Mouse (Mus musculus) midbrain, embryonic 16.5 days (tissue): ENCODE data around the gene Prr23a3. TPM values are rescaled to one million over a fixed set of nuclear protein-coding genes. Genes with fewer than 3 reads are reported as not detected.
A peak's percentile ranks its signal among the peaks of the same experiment; 100 is the strongest.

ENCODE experiments used
- ATAC-seq: fragments of 200-750 bp; cut with Nextera tagmentation; 2 replicates; pipeline ENCODE4 v1.8.0; 2017; ENCODE audit warnings: moderate TSS enrichment
- H3K27ac ChIP-seq: fragments of 300-500 bp; sonication (generic); 2 replicates; pipeline ENCODE4 v1.5.1; 2014; ENCODE audit warnings: mild to moderate bottlenecking, low read length, mixed read lengths
- H3K27me3 ChIP-seq: fragments of 300-500 bp; sonication (generic); 2 replicates; pipeline ENCODE4 v1.6.1; 2014; ENCODE audit warnings: low read depth, low read length, mixed read lengths; ENCODE audit not compliant: control insufficient read depth, insufficient read depth
- H3K36me3 ChIP-seq: fragments of 300-500 bp; sonication (generic); 2 replicates; pipeline ENCODE4 v1.6.1; 2014; ENCODE audit warnings: mild to moderate bottlenecking, low read length, moderate library complexity, mixed read lengths; ENCODE audit not compliant: control insufficient read depth, insufficient read depth
- H3K4me1 ChIP-seq: fragments of 300-500 bp; sonication (generic); 2 replicates; pipeline ENCODE4 v1.6.1; 2014; ENCODE audit warnings: mild to moderate bottlenecking, low read length, mixed read lengths; ENCODE audit not compliant: control insufficient read depth, insufficient read depth
- H3K4me2 ChIP-seq: fragments of 300-500 bp; sonication (generic); 2 replicates; pipeline ENCODE4 v1.6.1; 2014; ENCODE audit warnings: mild to moderate bottlenecking, low read length, mixed read lengths
- H3K4me3 ChIP-seq: fragments of 300-500 bp; sonication (generic); 2 replicates; pipeline ENCODE4 v1.5.1; 2014; ENCODE audit warnings: low read depth, mild to moderate bottlenecking, low read length, moderate library complexity, mixed read lengths
- H3K9ac ChIP-seq: fragments of 300-500 bp; sonication (generic); 2 replicates; pipeline ENCODE4 v1.6.1; 2014; ENCODE audit warnings: low read depth, low read length, mixed read lengths
- H3K9me3 ChIP-seq: fragments of 300-500 bp; sonication (generic); replicated peaks from 2 replicates; pipeline ENCODE4 v1.6.1; 2014; ENCODE audit warnings: mild to moderate bottlenecking, low read length, mixed read lengths; ENCODE audit not compliant: control insufficient read depth, poor library complexity, severe bottlenecking
- WGBS: fragments of 180-500 bp; shearing (Covaris S2); extraction: QIAGEN DNeasy Blood & Tissue Kit; methylation state at CpG from one replicate; pipeline ENCODE4 v1.1.7; 2014; 5-methylcytosine and 5-hydroxymethylcytosine counted together
- polyA plus RNA-seq: library from polyadenylated mRNA; unstranded; fragments of >200 nt; fragmentation: Nextera tagmentation; extraction: Ambion mirVana; gene quantifications from 2 replicates; pipeline ENCODE4 v1.2.1, GENCODE M21; 2015

Gene Prr23a3
- polyA plus RNA-seq, 1 experiment from 2014 or later, result not detected

DNA sequence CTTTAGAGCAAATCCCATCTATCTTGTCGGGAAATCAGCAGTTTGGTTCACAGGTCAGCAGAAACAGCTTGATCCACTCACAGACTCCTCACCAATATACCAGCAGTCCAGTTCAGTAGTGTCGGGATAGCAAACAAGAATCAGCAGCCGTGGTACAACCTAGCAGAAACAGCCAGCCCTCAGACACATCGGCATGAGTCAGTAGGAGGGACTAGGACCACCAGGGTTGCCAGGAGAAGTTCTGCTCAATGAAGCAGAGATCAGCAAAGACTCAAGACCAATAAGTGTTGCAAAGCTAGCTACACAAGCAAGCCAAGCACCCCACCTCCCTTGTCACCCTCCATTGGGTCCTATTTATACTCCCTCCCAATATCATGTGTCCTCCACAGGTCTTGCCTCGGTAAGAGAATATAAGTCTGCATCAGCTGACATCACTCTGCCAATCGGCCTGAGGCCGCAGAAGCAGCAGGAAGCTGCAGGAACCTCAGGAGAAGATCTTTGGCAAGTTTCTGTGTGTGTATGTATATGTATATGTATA is 27.0 kb upstream of the Prr23a3 start:
- H3K27me3 ChIP-seq, result no peaks in the 10 kb centered on the region
- H3K4me3 ChIP-seq, result no peak overlapping the region
- H3K36me3 ChIP-seq, result no peaks in the 10 kb centered on the region
- no peak overlapping the region for H3K4me2 ChIP-seq
- H3K4me1 ChIP-seq, result no peaks in the 10 kb centered on the region
- H3K9ac ChIP-seq, result no peak overlapping the region
- H3K9me3 ChIP-seq, result peaks cover 4% of the 10 kb centered on the region; the same call in 1 of the 2 replicates
- no peak overlapping the region for H3K27ac ChIP-seq
- 85% methylated on average over 7 of the region's 7 CpGs for WGBS
- ATAC-seq, result no peak

DNA sequence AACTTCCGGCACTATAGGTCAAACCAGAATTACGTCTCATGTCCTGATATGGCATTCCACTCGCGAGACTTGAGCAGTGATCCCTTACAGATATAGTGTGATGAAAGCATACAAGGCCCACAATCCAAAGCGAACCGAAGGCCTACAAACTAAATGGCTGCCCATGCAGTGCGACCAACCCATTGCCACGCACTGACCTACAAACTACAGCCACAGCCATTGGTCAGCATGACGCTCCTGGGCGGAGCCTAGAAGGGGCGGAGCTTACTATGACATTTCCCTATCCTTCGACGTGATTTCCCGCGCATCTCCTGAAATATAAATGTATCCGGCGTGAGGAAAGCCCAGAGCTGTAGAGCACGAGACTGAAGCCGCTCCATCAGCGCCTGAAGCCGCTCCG is 22.4 kb upstream of the Prr23a3 start, which contains the start of gene Prr23a1:
Gene Prr23a1, plus strand, starts transcription at position 387 of the 400 bp plus-strand sequence.
- peaks cover 4% of the 10 kb centered on the region; the same call in 1 of the 2 replicates for H3K9me3 ChIP-seq
- H3K4me2 ChIP-seq, result peak within 1 kb of the TSS; percentile 25; the same call in 1 of the 2 replicates
- H3K36me3 ChIP-seq, result no peaks in the 10 kb centered on the region
- H3K9ac ChIP-seq, result no peak within 1 kb of the TSS
- no peak for ATAC-seq
- no peaks in the 10 kb centered on the region for H3K27me3 ChIP-seq
- no peaks in the 10 kb centered on the region for H3K4me1 ChIP-seq
- 55% methylated on average over 22 of the region's 22 CpGs for WGBS
- no peak within 1 kb of the TSS for H3K27ac ChIP-seq
- H3K4me3 ChIP-seq, result peak within 1 kb of the TSS; percentile 6; the same call in 1 of the 2 replicates

GRCm38 (mm10) chr9:98856210-98856609 is 8.4 kb upstream of the Prr23a3 start, which contains the start of gene Prr23a2:
Gene Prr23a2, plus strand, starts transcription at chr9:98856494.
- H3K9me3 ChIP-seq, result no peaks in the 10 kb centered on the region
- H3K36me3 ChIP-seq, result no peaks in the 10 kb centered on the region
- no peak within 1 kb of the TSS for H3K9ac ChIP-seq
- no peak for ATAC-seq
- no peaks in the 10 kb centered on the region for H3K27me3 ChIP-seq
- H3K4me2 ChIP-seq, result no peak within 1 kb of the TSS
- no peak within 1 kb of the TSS for H3K27ac ChIP-seq
- H3K4me3 ChIP-seq, result no peak within 1 kb of the TSS
- H3K4me1 ChIP-seq, result no peaks in the 10 kb centered on the region
- WGBS, result 81% methylated on average over 18 of the region's 18 CpGs

DNA sequence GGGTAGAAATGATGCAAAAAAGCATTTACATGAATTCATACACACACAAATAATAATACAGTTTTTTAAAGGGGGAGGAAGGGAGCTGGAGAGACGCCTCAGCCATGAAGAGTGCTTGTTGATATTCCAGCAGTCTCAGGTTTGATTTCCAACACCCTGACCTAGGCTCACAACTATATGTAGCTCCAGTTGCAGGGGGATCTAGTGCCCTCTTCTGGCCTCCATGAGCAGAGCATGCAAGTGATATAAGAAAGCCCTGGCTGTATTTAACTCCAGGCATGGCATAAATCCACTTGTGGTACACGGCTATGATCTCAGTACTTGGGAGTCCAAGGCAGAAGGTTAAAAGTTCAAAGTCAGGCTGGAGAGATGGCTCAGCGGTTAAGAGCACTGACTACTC is 1.1 kb upstream of the Prr23a3 start:
- 70% methylated on average over 3 of the region's 3 CpGs for WGBS
- Histone ChIP-seq H3K9ac (no peak overlapping the region), H3K27ac (no peak overlapping the region), H3K9me3 (no peaks in the 10 kb centered on the region), H3K4me3 (no peak overlapping the region), H3K27me3 (no peaks in the 10 kb centered on the region), H3K36me3 (no peaks in the 10 kb centered on the region), H3K4me2 (no peak overlapping the region), H3K4me1 (no peaks in the 10 kb centered on the region)
- ATAC-seq, result no peak

DNA sequence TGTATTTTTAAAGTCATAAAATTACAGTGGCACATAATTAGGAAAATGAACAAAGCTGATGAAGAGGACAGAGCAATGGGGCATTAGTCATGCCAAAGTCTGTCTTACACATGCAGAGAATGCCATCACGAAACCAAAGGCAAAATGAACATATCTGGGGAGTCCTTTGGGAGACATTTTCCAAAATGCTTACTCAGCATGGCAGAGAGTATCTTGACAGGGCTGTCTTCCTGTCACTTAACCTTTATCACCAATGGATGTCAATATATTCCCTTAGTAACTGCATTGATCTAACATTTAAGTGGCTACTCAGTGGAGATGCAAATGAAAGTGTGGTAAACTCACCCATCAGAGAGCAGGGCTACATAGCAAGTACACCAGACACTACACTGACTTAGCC is 36.9 kb downstream of the Prr23a3 start:
- Histone ChIP-seq H3K9ac (no peak overlapping the region), H3K36me3 (no peaks in the 10 kb centered on the region), H3K27ac (no peak overlapping the region), H3K9me3 (peaks cover 5% of the 10 kb centered on the region; the same call in 1 of the 2 replicates), H3K27me3 (no peaks in the 10 kb centered on the region), H3K4me1 (no peaks in the 10 kb centered on the region), H3K4me3 (no peak overlapping the region), H3K4me2 (no peak overlapping the region)
- 82% methylated on average over 1 of the region's 1 CpGs for WGBS
- no peak for ATAC-seq

DNA sequence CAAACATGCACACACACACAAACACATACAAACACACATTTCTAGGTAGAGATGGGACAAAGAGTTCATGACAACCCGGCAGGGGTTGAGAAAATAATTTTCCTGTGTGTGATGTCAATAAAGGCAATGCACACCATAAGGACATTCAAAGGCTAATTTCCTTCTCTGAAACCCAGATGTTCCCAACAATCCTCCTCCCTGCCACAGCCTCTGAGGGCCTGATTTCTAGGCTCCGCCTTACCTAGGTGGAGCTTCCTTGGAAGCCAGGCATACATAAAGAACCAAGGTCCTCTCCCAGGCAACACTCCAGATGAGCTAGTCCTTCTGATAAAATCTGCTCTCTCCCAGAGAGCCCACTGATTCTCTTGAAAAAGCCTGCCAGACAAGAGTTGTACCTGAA is 38.3 kb downstream of the Prr23a3 start, which contains the start of gene 7420426K07Rik:
Gene 7420426K07Rik, plus strand, starts transcription at position 301 of the 400 bp plus-strand sequence.
- H3K4me2 ChIP-seq, result no peak within 1 kb of the TSS
- H3K27ac ChIP-seq, result no peak within 1 kb of the TSS
- ATAC-seq, result no peak
- no peaks in the 10 kb centered on the region for H3K9me3 ChIP-seq
- H3K4me3 ChIP-seq, result no peak within 1 kb of the TSS
- H3K27me3 ChIP-seq, result no peaks in the 10 kb centered on the region
- no peaks in the 10 kb centered on the region for H3K4me1 ChIP-seq
- H3K9ac ChIP-seq, result no peak within 1 kb of the TSS
- H3K36me3 ChIP-seq, result no peaks in the 10 kb centered on the region
- 92% methylated on average over 2 of the region's 2 CpGs for WGBS

Other genes with a start within 250 kb of the Prr23a3 start
- 0.32 TPM in 1 of 2 replicates, not detected in the other for gene Prr23a1, start 22.3 kb upstream of the Prr23a3 start, polyA plus RNA-seq
- not detected in 2 replicates for gene Prr23a2, start 8.3 kb upstream of the Prr23a3 start, polyA plus RNA-seq
- gene 7420426K07Rik, start 38.4 kb downstream of the Prr23a3 start, polyA plus RNA-seq, result not detected in 2 replicates
- 0.49 and 0.52 TPM in 2 replicates for gene Foxl2, start 90.5 kb downstream of the Prr23a3 start, polyA plus RNA-seq
- gene Faim, start 121.6 kb downstream of the Prr23a3 start, polyA plus RNA-seq, result 118 and 119 TPM in 2 replicates
- 0.19 TPM in 1 of 2 replicates, not detected in the other for gene Gm1123, start 170.9 kb downstream of the Prr23a3 start, polyA plus RNA-seq